Mouse (Mus musculus) heart, embryonic 16.5 days (tissue): ENCODE measurements around the gene Pik3c2g. TPM values are rescaled to one million over a fixed set of nuclear protein-coding genes. Genes with fewer than 3 reads are reported as not detected.
"Not testable (repeated sequence)": the region's sequence is repeated elsewhere in the genome, so short reads cannot be mapped to it uniquely, and the experiment has no call there.

ENCODE experiments used
- ATAC-seq: fragments of 200-750 bp; cut with Nextera tagmentation; replicated peaks from 2 replicates; pipeline ENCODE4 v1.8.0; 2017; ENCODE audit warnings: moderate number of reproducible peaks; ENCODE audit not compliant: insufficient read depth, low FRiP score; ENCODE audit errors: extremely low read depth
- H3K27ac ChIP-seq: fragments of 300-500 bp; sonication (generic); 2 replicates; pipeline ENCODE4 v1.5.1; 2014; ENCODE audit warnings: mild to moderate bottlenecking, low read length, control low read depth, moderate library complexity
- H3K27me3 ChIP-seq: fragments of 300-500 bp; sonication (generic); 2 replicates; pipeline ENCODE4 v1.6.1; 2014; ENCODE audit warnings: low read length, mixed read lengths; ENCODE audit not compliant: control insufficient read depth, insufficient read depth
- H3K36me3 ChIP-seq: fragments of 300-500 bp; sonication (generic); 2 replicates; pipeline ENCODE4 v1.6.1; 2014; ENCODE audit not compliant: control insufficient read depth, insufficient read depth
- H3K4me1 ChIP-seq: fragments of 300-500 bp; sonication (generic); 2 replicates; pipeline ENCODE4 v1.6.1; 2014; ENCODE audit warnings: low read length, mixed read lengths; ENCODE audit not compliant: control insufficient read depth, insufficient read depth
- H3K4me2 ChIP-seq: fragments of 300-500 bp; sonication (generic); 2 replicates; pipeline ENCODE4 v1.6.1; 2014; ENCODE audit warnings: low read depth, mild to moderate bottlenecking, control low read depth, low read length
- H3K4me3 ChIP-seq: fragments of 300-500 bp; sonication (generic); 2 replicates; pipeline ENCODE4 v1.5.1; 2014; ENCODE audit warnings: mild to moderate bottlenecking, control low read depth, low read length
- H3K9ac ChIP-seq: fragments of 300-500 bp; sonication (generic); 2 replicates; pipeline ENCODE4 v1.6.1; 2014; ENCODE audit warnings: low read length, control low read depth
- H3K9me3 ChIP-seq: fragments of 300-500 bp; sonication (generic); replicated peaks from 2 replicates; pipeline ENCODE4 v1.6.1; 2016; ENCODE audit warnings: low read length; ENCODE audit not compliant: control insufficient read depth
- WGBS: fragments of 180-500 bp; shearing (Covaris S2); extraction: QIAGEN DNeasy Blood & Tissue Kit; methylation state at CpG from one replicate; pipeline ENCODE4 v1.1.7; 2014; 5-methylcytosine and 5-hydroxymethylcytosine counted together
- polyA plus RNA-seq: library from polyadenylated mRNA; unstranded; fragments of >200 nt; fragmentation: Nextera tagmentation; extraction: Ambion mirVana; gene quantifications from 2 replicates; pipeline ENCODE4 v1.2.1, GENCODE M21; 2015

Pik3c2g gene
- polyA plus RNA-seq, 1 experiment from 2014 or later = not detected

DNA sequence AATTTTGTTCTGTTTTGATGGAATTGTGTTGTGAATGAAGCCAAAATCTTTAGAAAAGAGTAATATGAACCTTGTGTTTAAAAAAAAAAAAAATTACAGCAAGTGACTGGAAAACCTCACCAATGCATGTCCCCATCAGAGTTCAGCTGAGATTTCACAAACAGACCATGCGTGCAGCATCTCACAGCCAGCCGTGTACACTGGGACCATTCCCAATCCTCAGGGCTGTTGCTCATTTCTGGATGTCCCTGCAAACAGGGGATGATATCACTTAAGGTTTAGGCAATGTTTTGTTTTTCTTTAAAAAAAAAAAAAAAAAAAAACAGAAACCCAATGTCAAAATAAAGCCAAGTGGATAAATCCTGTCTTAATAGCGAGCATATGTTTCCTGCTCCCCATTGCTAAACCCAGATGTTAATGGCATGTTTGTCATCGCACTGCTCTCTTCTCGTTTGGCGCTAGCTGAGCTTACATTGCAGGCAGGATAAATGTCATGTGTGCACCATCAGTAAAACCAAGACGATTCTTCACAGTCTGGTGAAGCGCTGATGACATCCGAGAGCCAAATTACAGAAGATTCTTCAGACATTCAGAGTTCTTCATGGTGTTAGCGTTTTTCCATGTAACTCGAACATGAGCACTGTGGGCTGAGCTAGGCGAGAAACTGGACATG lies 322.1 kb downstream of the Pik3c2g start:
- Histone ChIP-seq H3K4me2 (no peak overlapping the region), H3K27me3 (no peaks in the 10 kb centered on the region), H3K4me3 (no peak overlapping the region), H3K27ac (no peak overlapping the region), H3K9me3 (no peaks in the 10 kb centered on the region), H3K4me1 (no peaks in the 10 kb centered on the region), H3K36me3 (no peaks in the 10 kb centered on the region), H3K9ac (no peak overlapping the region)
- WGBS = 56% methylated on average over 12 of the region's 12 CpGs
- no peak for ATAC-seq

DNA sequence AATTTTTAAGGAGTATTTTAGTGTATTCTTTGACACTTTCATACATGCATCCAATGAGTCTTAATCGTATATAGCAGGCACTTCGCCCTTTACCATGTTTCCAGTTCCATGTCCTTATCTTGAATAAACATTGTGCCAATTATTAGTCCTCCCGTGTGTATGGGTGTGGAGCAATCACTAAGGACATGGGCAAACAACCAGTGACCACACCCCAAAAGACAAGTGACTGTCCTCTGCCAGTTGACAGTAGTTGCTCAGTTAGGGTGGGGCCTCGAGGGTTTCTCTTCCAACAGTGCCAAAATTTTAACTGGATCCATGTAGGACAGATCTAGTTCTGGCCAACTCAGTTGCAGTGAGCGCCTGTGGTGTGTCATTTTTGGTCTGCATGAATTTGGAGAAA lies 341.7 kb downstream of the Pik3c2g start:
- WGBS = 69% methylated on average over 5 of the region's 5 CpGs
- no peaks in the 10 kb centered on the region for H3K27me3 ChIP-seq

GRCm38 (mm10) chr6:139934861-139935260 lies 347.8 kb downstream of the Pik3c2g start:
- H3K9me3 ChIP-seq = no peaks in the 10 kb centered on the region
- WGBS = 30% methylated on average over 2 of the region's 2 CpGs

More for the DNA sequence above, 341.7 kb downstream of the Pik3c2g start:
- ATAC-seq = no peak
- no peak overlapping the region for H3K4me3 ChIP-seq
- H3K27ac ChIP-seq = no peak overlapping the region
- H3K4me2 ChIP-seq = no peak overlapping the region
- no peak overlapping the region for H3K9ac ChIP-seq
- H3K9me3 ChIP-seq = no peaks in the 10 kb centered on the region
- H3K36me3 ChIP-seq = no peaks in the 10 kb centered on the region
- H3K4me1 ChIP-seq = no peaks in the 10 kb centered on the region

DNA sequence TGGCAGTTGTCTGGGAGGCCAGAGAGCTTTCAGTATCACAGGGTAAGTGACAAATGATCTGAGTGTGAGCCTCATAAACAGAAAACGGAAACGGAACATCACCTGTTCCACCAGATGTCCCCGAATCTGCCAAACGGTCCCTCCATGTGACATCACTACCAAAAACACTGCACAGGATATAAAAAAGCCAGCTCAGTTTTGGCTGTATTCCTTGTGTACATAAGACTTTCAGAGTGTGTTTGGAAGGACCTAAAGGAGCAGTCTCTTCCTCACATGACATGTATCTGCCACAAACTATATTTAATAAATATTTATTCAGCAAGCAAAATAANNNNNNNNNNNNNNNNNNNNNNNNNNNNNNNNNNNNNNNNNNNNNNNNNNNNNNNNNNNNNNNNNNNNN lies 350.6 kb downstream of the Pik3c2g start:
- not testable (repeated sequence) for H3K4me2 ChIP-seq, ATAC-seq, H3K27me3 ChIP-seq, H3K9ac ChIP-seq, H3K4me3 ChIP-seq, H3K4me1 ChIP-seq, H3K36me3 ChIP-seq, H3K9me3 ChIP-seq, H3K27ac ChIP-seq
- 81% methylated on average over 4 of the region's 4 CpGs for WGBS

More at GRCm38 (mm10) chr6:139934861-139935260, 347.8 kb downstream of the Pik3c2g start:
- Histone ChIP-seq H3K9ac (no peak overlapping the region), H3K27ac (no peak overlapping the region), H3K4me1 (no peaks in the 10 kb centered on the region), H3K4me3 (no peak overlapping the region), H3K36me3 (no peaks in the 10 kb centered on the region), H3K27me3 (no peaks in the 10 kb centered on the region), H3K4me2 (no peak overlapping the region)
- ATAC-seq = no peak

GRCm38 (mm10) chr6:139947106-139947879 lies 360.3 kb downstream of the Pik3c2g start:
- WGBS = 75% methylated on average over 8 of the region's 8 CpGs
- Histone ChIP-seq H3K4me2 (no peak overlapping the region), H3K9ac (no peak overlapping the region), H3K4me1 (no peaks in the 10 kb centered on the region), H3K4me3 (no peak overlapping the region), H3K27ac (no peak overlapping the region), H3K9me3 (no peaks in the 10 kb centered on the region), H3K36me3 (no peaks in the 10 kb centered on the region), H3K27me3 (no peaks in the 10 kb centered on the region)
- no peak for ATAC-seq

- Histone ChIP-seq H3K27me3 (no peaks in the 10 kb centered on the region), H3K27ac (peak overlapping the region; percentile 71), H3K36me3 (no peaks in the 10 kb centered on the region), H3K4me3 (no peak overlapping the region), H3K4me1 (peaks cover 9% of the 10 kb centered on the region; the same call in 1 of the 2 replicates), H3K9me3 (no peaks in the 10 kb centered on the region), H3K4me2 (peak overlapping the region; percentile 51), H3K9ac (0 out of 2 replicates have a peak overlapping the region, but pooled peaks have one; percentile 16)
- peak; percentile 70; the same call in 1 of the 2 replicates for ATAC-seq
- WGBS = 36% methylated on average over 12 of the region's 12 CpGs
Measured at GRCm38 (mm10) chr6:139953596-139953995, 366.6 kb downstream of the Pik3c2g start.

GRCm38 (mm10) chr6:139957531-139958241 lies 370.7 kb downstream of the Pik3c2g start:
- Histone ChIP-seq H3K27ac (no peak overlapping the region), H3K27me3 (no peaks in the 10 kb centered on the region), H3K4me2 (no peak overlapping the region), H3K4me3 (no peak overlapping the region), H3K36me3 (no peaks in the 10 kb centered on the region), H3K9ac (no peak overlapping the region), H3K9me3 (no peaks in the 10 kb centered on the region), H3K4me1 (peaks cover 9% of the 10 kb centered on the region; the same call in 1 of the 2 replicates)
- no peak for ATAC-seq
- WGBS = 48% methylated on average over 7 of the region's 7 CpGs

DNA sequence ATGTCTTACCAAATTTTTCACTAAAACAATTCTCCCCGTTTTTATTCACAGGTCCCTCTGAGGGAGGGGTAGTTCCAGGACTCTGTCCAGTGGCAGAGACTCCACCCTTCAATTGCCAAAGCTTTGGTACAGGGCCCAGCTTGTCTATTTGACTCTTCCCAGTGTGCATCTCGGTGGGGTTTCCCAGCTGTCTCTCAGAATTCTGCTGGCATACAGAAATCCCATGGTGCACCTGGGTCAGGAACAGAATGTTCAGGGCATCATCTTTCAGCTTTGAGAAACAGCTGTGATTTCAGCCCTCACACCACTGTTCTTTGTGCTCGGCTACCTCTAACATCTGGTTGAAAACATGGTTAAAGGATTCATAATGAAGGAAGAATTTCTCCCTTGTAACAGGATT lies 376.8 kb downstream of the Pik3c2g start:
- Histone ChIP-seq H3K4me1 (no peaks in the 10 kb centered on the region), H3K4me3 (no peak overlapping the region), H3K9me3 (no peaks in the 10 kb centered on the region), H3K27ac (no peak overlapping the region), H3K36me3 (no peaks in the 10 kb centered on the region), H3K27me3 (no peaks in the 10 kb centered on the region), H3K9ac (no peak overlapping the region), H3K4me2 (no peak overlapping the region)
- 59% methylated on average over 3 of the region's 3 CpGs for WGBS
- ATAC-seq = no peak

DNA sequence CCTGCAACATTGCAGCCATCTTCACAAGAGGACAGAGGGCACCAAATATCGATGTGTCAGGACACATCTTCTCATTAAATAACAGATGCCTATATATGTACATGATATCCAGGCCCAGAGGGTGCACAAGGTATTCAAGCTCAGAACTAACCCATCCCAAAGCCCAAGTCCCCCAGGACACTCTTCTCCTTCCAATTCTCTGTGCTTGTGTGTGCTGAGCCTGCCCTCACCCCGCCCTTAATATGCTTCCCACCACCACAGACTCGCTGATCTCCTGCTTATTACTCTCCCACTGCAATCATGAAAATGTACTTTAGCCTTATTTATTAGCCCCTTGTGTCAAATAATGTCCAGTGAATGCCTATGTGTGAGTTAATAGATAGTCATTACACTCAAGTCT lies 377.9 kb downstream of the Pik3c2g start:
- no peak for ATAC-seq
- Histone ChIP-seq H3K36me3 (no peaks in the 10 kb centered on the region), H3K27me3 (no peaks in the 10 kb centered on the region), H3K9me3 (no peaks in the 10 kb centered on the region), H3K27ac (no peak overlapping the region), H3K4me2 (no peak overlapping the region), H3K9ac (no peak overlapping the region), H3K4me3 (no peak overlapping the region), H3K4me1 (no peaks in the 10 kb centered on the region)
- 86% methylated on average over 3 of the region's 3 CpGs for WGBS
